Mouse (Mus musculus): ENCODE results near the gene Senp3. TPM values are rescaled to one million over a fixed set of nuclear protein-coding genes. Genes with fewer than 3 reads are reported as not detected.
"Not testable (repeated sequence)": the region's sequence is repeated elsewhere in the genome, so short reads cannot be mapped to it uniquely, and the experiment has no call there.

The Senp3 gene
- 37.3 and 38.6 TPM in 2 replicates for polyA plus RNA-seq (2015; fragmentation: Nextera tagmentation; extraction: Ambion mirVana)

DNA sequence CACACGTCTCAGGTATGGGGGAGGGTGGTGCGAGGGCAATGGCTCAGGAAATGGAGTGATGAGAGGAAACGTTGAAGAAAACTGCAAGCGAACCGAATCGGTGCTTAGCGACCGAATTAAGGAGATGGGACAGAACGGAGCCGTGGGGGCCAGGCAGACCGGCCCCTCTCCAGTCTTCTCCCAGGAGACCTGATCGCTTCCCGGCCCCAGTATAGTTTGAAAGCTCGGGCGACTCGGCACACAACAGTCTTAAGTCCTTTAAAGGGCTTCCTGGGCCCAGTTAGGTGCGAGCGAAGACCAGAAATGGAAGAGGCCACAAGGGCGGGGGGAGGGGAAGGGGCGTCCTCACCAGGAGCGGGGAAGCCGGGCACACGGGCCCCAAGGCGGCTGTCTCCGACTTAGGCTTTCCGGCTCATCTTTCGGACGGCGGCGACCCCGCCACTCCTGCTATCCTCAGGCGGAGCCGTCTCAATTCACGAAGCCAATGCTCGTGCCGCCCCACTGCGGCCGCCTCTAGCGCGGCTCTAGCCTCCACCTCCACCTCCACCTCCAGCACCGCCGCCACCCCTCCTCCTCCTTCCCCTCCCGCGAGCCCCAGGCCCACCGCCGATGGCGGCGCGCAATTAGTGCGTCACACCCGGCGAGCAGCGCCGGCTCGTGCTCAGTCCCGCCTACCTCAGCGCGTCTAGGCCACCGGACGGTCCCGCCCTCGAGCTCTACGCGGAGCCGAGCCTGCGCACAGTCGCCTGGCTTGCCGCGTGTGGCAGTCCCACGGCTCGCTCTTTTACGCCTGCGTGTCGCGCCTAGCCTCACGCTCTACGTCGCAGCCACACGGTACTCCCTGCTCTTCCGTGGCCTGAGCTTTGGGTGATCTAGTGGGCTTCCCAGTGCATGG lies at the start of gene Senp3:
TSS of gene Senp3 (minus strand) at position 771 of the 895 bp plus-strand sequence.
- peak; percentile 96 for ATAC-seq (ENCODE audit: low read depth)
- Histone ChIP-seq H3K4me3 (replicated peaks) (peak within 1 kb of the TSS; percentile 90), H3K36me3 (peaks cover 36% of the 10 kb centered on the region), H3K4me1 (replicated peaks) (peaks cover 51% of the 10 kb centered on the region), H3K27ac (peak within 1 kb of the TSS; percentile 92), H3K27me3 (no peaks in the 10 kb centered on the region), H3K9me3 (replicated peaks) (no peaks in the 10 kb centered on the region), H3K4me2 (peak within 1 kb of the TSS; percentile 81), H3K9ac (peak within 1 kb of the TSS; percentile 89)
- DNase-seq, result peak; percentile 94
- WGBS (ENCODE audit: insufficient replicate concordance), result under 1% methylated on average over 77 of the region's 80 CpGs

DNA sequence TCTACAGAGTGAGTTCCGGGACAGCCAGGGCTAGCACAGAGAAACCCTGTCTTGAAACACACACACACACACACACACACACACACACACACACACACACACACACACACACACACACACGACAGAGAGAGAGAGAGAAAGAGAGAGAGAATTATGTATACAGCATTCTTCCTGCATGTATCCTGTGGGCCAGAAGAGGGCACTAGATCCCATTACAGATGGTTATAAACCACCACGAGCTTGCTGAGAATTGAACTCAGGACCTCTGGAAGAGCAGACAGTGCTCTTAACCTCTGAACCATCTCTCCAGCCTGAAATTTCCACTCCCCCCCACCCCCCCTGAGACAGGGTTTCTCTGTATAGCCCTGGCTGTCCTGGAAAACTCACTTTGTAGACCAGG lies 49.5 kb upstream of the Senp3 start:
- ATAC-seq (ENCODE audit: low read depth); H3K4me3 ChIP-seq (replicated peaks); H3K27ac ChIP-seq; DNase-seq; H3K4me1 ChIP-seq (replicated peaks); H3K4me2 ChIP-seq; H3K9me3 ChIP-seq (replicated peaks); H3K9ac ChIP-seq; H3K27me3 ChIP-seq: not testable (repeated sequence)
- peaks cover 32% of the 10 kb centered on the region for H3K36me3 ChIP-seq
- WGBS (ENCODE audit: insufficient replicate concordance), result 54% methylated on average over 3 of the region's 3 CpGs

DNA sequence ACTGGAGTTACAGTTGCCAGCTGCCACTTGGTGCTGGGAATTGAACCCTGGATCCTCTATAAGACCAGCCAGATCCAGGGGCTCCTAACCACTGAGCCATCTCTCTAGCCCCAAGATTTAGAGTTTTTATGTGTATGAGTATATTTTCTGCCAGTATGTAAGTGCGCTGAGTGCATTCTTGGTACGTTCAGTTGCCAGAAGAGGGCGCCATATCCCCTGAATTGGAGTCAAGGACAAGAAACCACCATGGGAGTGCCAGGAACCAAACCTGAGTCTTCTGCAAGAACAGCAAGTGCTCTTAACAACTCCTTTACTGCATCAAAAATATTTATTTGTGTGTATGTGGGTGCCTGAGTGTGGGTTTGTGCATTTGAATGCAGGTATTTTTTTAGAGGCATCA lies 47.2 kb upstream of the Senp3 start:
- peak; percentile 60 for DNase-seq
- Histone ChIP-seq H3K4me1 (replicated peaks) (peaks cover 6% of the 10 kb centered on the region), H3K27me3 (no peaks in the 10 kb centered on the region), H3K27ac (no peak overlapping the region), H3K9ac (no peak overlapping the region), H3K4me2 (no peak overlapping the region), H3K4me3 (replicated peaks) (no peak overlapping the region), H3K9me3 (replicated peaks) (no peaks in the 10 kb centered on the region), H3K36me3 (peaks cover 9% of the 10 kb centered on the region)
- 24% methylated on average over 3 of the region's 3 CpGs for WGBS (ENCODE audit: insufficient replicate concordance)
- ATAC-seq (ENCODE audit: low read depth), result no peak

DNA sequence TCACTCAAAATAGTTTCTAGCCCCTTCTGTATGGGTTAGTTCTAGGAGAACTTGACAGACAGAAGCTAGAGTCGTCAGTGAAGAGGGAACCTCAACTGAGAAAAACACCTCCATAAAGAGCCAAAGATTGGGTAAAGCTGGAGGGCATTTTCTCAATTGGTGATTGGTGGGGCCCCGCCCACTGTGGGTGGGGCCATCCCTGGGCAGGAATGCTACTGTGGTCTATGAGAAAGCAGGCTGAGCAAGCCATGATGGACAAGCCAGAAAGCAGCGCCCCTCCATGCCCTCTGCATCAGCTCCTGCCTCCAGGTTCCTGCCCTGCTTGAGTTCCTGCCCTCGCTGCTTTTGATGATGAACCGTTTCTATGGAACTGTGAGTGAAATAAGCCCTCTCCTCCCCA lies 44.1 kb upstream of the Senp3 start:
- Histone ChIP-seq H3K27me3 (no peaks in the 10 kb centered on the region), H3K27ac (no peak overlapping the region), H3K36me3 (no peaks in the 10 kb centered on the region), H3K9ac (no peak overlapping the region), H3K4me2 (no peak overlapping the region), H3K9me3 (replicated peaks) (no peaks in the 10 kb centered on the region), H3K4me1 (replicated peaks) (peaks cover 11% of the 10 kb centered on the region), H3K4me3 (replicated peaks) (no peak overlapping the region)
- 32% methylated on average over 5 of the region's 5 CpGs for WGBS (ENCODE audit: insufficient replicate concordance)
- DNase-seq (no peak), ATAC-seq (ENCODE audit: low read depth) (no peak)

DNA sequence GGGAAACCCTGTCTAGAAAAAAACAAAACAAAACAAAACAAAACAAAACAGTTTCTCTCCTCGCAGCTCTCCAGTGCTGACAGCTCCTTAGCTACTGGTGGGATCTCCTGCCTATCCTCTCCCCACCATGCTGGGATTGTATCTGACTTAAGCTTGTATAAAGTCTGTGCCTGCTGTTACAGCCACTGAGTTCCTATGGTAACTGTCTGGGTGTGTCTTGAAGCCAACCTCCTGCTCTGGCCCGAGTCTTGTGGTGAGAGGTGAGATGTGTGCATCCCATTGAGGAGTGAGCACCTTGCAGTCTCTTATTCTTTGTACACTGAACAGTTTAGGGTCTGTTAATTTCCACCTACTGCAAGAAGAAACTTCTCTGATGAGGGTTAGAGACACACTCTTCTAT lies 41.2 kb upstream of the Senp3 start:
- Histone ChIP-seq H3K9me3 (replicated peaks) (no peaks in the 10 kb centered on the region), H3K27ac (no peak overlapping the region), H3K9ac (no peak overlapping the region), H3K4me2 (no peak overlapping the region), H3K4me1 (replicated peaks) (peaks cover 26% of the 10 kb centered on the region), H3K36me3 (no peaks in the 10 kb centered on the region), H3K27me3 (no peaks in the 10 kb centered on the region), H3K4me3 (replicated peaks) (no peak overlapping the region)
- WGBS (ENCODE audit: insufficient replicate concordance), result 38% methylated on average over 2 of the region's 2 CpGs
- DNase-seq, result no peak
- ATAC-seq (ENCODE audit: low read depth), result no peak

DNA sequence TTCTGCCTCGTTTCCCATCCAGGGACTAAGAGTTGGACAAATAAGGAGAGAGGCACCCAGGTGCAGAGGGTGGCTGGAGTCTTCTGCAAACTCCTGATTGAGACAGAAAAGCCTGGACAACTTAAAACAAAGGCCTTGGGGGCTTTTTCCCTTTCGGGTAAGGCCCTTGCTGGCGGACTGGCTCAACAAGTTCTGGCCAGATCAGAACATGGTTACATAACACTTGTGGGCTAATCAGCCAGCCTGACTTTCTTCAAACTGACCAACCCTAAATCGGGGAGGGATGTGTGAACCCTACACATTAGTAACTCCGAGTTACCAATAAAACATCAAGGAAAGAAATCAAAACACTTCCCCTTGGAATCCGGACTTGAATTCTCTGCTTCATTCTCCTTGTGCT lies 39.0 kb upstream of the Senp3 start:
- Histone ChIP-seq H3K9me3 (replicated peaks) (no peaks in the 10 kb centered on the region), H3K4me3 (replicated peaks) (no peak overlapping the region), H3K27me3 (no peaks in the 10 kb centered on the region), H3K36me3 (no peaks in the 10 kb centered on the region), H3K4me2 (no peak overlapping the region), H3K27ac (no peak overlapping the region), H3K4me1 (replicated peaks) (peaks cover 42% of the 10 kb centered on the region), H3K9ac (no peak overlapping the region)
- no peak for ATAC-seq (ENCODE audit: low read depth)
- WGBS (ENCODE audit: insufficient replicate concordance), result 67% methylated on average over 6 of the region's 6 CpGs
- DNase-seq, result no peak

DNA sequence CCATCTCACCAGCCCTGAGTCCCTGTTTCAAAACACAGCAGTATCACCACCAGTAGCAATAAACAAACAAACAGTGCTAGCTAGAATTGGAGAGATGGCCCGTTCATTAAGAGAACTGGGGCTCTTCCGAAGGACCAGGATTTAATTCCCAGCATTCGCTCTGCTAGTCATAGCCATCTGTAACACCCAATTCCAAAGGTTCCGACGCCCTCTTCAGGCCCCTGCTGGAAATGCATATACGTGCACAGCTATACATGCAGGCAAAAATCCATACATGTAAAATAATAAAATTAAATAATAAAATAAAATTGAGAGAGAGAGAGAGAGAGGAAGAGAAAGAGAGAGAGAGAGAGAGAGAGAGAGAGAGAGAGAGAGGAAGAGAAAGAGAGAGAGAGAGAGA lies 37.5 kb upstream of the Senp3 start:
- 58% methylated on average over 6 of the region's 6 CpGs for WGBS (ENCODE audit: insufficient replicate concordance)
- ATAC-seq (ENCODE audit: low read depth) (no peak), DNase-seq (no peak)
- peaks cover 45% of the 10 kb centered on the region for H3K4me1 ChIP-seq (replicated peaks)
- H3K27me3 ChIP-seq, result no peaks in the 10 kb centered on the region
- H3K27ac ChIP-seq, result peak overlapping the region; percentile 73
- no peak overlapping the region for H3K9ac ChIP-seq
- H3K4me3 ChIP-seq (replicated peaks), result no peak overlapping the region
- H3K9me3 ChIP-seq (replicated peaks), result no peaks in the 10 kb centered on the region
- H3K36me3 ChIP-seq, result no peaks in the 10 kb centered on the region
- H3K4me2 ChIP-seq, result peak overlapping the region; percentile 60; the same call in 1 of the 2 replicates

DNA sequence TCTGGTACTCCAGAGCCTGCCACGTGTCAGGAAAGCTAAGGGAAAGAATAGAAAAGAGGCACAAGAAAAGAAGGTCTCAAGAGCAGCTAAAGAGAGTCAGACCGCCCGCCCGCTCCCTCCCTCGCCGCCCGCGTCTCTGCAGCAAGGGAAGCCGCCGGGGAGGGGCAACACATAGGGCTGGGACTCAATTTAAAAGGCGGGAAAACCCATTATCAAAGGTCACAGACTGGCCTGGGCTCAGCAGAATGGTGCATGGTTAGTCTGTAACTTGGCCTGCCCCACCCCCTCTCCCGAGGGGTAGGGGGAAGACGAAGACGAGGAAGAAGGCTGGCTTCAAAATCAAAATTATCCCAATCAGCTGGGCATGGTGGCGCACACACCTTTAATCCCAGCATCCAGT lies 36.8 kb upstream of the Senp3 start:
- no peaks in the 10 kb centered on the region for H3K9me3 ChIP-seq (replicated peaks)
- 13% methylated on average over 15 of the region's 15 CpGs for WGBS (ENCODE audit: insufficient replicate concordance)
- H3K4me1 ChIP-seq (replicated peaks), result peaks cover 45% of the 10 kb centered on the region
- no peaks in the 10 kb centered on the region for H3K36me3 ChIP-seq
- DNase-seq, result peak; percentile 70
- peak overlapping the region; percentile 69 for H3K9ac ChIP-seq
- no peaks in the 10 kb centered on the region for H3K27me3 ChIP-seq
- peak overlapping the region; percentile 60 for H3K4me2 ChIP-seq
- peak overlapping the region; percentile 35 for H3K4me3 ChIP-seq (replicated peaks)
- peak overlapping the region; percentile 73 for H3K27ac ChIP-seq
- ATAC-seq (ENCODE audit: low read depth), result peak; percentile 94

DNA sequence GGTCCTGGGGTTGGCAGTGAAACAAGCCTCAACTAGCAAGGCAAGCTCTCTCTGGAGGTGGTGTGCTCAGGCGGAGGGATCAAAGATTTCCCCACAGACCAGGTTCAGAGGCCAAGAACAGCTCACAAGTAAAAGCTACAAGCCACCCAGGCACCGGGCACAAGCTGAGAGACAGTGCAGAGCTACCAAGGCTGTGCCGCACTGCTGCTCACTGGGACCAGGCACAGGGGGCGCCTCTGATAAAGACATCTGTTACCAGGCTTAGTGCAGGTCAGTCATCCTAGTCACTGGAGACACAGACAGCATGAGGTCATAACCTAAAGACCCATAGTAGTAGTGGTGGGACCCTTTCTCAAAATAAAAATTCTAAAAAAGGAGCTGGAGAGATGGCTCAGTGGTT lies 35.1 kb upstream of the Senp3 start:
- no peak overlapping the region for H3K9ac ChIP-seq
- peaks cover 40% of the 10 kb centered on the region for H3K4me1 ChIP-seq (replicated peaks)
- H3K4me3 ChIP-seq (replicated peaks), result no peak overlapping the region
- no peaks in the 10 kb centered on the region for H3K36me3 ChIP-seq
- WGBS (ENCODE audit: insufficient replicate concordance), result 63% methylated on average over 4 of the region's 4 CpGs
- H3K27ac ChIP-seq, result peak overlapping the region; percentile 55; the same call in 1 of the 2 replicates
- DNase-seq (peak; percentile 27), ATAC-seq (ENCODE audit: low read depth) (no peak)
- no peak overlapping the region for H3K4me2 ChIP-seq
- H3K9me3 ChIP-seq (replicated peaks), result no peaks in the 10 kb centered on the region
- no peaks in the 10 kb centered on the region for H3K27me3 ChIP-seq

DNA sequence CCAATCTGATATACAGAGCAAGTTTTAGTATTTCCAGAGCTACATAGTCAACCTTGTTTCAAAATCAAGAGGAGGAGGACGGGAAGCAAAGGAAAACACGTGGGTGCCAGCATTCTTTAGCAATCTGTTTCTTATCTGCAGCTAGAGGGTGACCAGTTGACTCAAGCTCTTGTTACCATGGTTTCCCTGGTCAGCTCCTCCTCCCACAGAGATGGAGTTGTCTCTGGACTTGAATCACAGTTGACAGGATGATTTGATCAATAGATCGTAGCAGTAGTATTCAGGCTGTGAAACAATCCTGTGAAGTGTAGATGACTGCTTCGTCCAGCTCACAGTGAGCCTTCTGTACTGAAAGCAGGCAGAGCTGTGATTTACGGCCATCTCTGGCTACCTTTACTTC lies 34.0 kb upstream of the Senp3 start:
- 26% methylated on average over 5 of the region's 5 CpGs for WGBS (ENCODE audit: insufficient replicate concordance)
- ATAC-seq (ENCODE audit: low read depth), result no peak

DNA sequence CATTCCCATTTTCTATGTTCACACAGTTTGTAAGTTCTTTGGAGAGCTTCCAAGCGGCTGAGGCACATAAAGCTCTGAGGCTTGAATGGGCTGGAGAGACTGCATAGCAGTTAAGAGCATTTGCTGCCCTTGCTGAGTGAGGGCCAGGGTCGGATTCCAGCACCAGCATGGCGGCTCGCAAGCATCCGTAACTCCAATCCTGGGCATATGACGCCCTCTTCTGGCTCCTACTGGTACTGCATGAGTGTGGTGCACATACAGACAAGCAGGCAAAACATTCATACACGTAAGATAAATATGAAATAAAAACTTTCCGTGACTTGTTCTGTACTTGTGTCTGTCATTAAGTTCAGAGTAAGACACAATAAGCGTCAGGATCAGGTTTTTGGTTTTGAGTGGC lies 33.6 kb upstream of the Senp3 start:
- DNase-seq (no peak), ATAC-seq (ENCODE audit: low read depth) (no peak)
- peaks cover 44% of the 10 kb centered on the region for H3K4me1 ChIP-seq (replicated peaks)
- H3K27me3 ChIP-seq, result no peaks in the 10 kb centered on the region
- H3K9me3 ChIP-seq (replicated peaks), result no peaks in the 10 kb centered on the region
- no peak overlapping the region for H3K4me3 ChIP-seq (replicated peaks)
- H3K27ac ChIP-seq, result 0 out of 2 replicates have a peak overlapping the region, but pooled peaks have one; percentile 9
- no peaks in the 10 kb centered on the region for H3K36me3 ChIP-seq
- H3K4me2 ChIP-seq, result no peak overlapping the region
- no peak overlapping the region for H3K9ac ChIP-seq
- WGBS (ENCODE audit: insufficient replicate concordance), result 54% methylated on average over 9 of the region's 9 CpGs

More for the DNA sequence above, 34.0 kb upstream of the Senp3 start:
- H3K27ac ChIP-seq, result peak overlapping the region; percentile 43; the same call in 1 of the 2 replicates
- H3K4me1 ChIP-seq (replicated peaks), result peaks cover 40% of the 10 kb centered on the region
- no peak overlapping the region for H3K4me3 ChIP-seq (replicated peaks)
- H3K4me2 ChIP-seq, result no peak overlapping the region
- H3K9ac ChIP-seq, result no peak overlapping the region
- DNase-seq, result no peak
- no peaks in the 10 kb centered on the region for H3K27me3 ChIP-seq
- H3K36me3 ChIP-seq, result no peaks in the 10 kb centered on the region
- no peaks in the 10 kb centered on the region for H3K9me3 ChIP-seq (replicated peaks)

Measured in liver, embryonic 13.5 days (tissue).